Mouse (Mus musculus) stomach, embryonic 14.5 days (tissue): ENCODE measurements at regions not wholly inside any gene's neighbourhood (a gene's known extent, or its start where the extent isn't known, plus 50 kb on each side); places are given as distances from the start of the nearest gene placed in this dataset.

Experiments used
- ATAC-seq: fragments of 200-750 bp; cut with Nextera tagmentation; 2 replicates; pipeline ENCODE4 v1.8.0; 2017; ENCODE audit warnings: low read depth, moderate TSS enrichment; ENCODE audit not compliant: insufficient number of reproducible peaks, insufficient read depth, low FRiP score
- H3K27ac ChIP-seq: fragments of 300-500 bp; sonication (generic); 2 replicates; pipeline ENCODE4 v1.5.1; 2014; ENCODE audit warnings: mild to moderate bottlenecking, low read length, moderate library complexity, mixed read lengths
- H3K27me3 ChIP-seq: fragments of 300-500 bp; sonication (generic); 2 replicates; pipeline ENCODE4 v1.6.1; 2014; ENCODE audit warnings: low read length, control low read depth, mixed read lengths; ENCODE audit not compliant: control insufficient read depth, insufficient read depth
- H3K36me3 ChIP-seq: fragments of 300-500 bp; sonication (generic); 2 replicates; pipeline ENCODE4 v1.6.1; 2014; ENCODE audit warnings: mild to moderate bottlenecking, control low read depth, low read length, moderate library complexity, mixed read lengths; ENCODE audit not compliant: control insufficient read depth, insufficient read depth
- H3K4me1 ChIP-seq: fragments of 300-500 bp; sonication (generic); 2 replicates; pipeline ENCODE4 v1.6.1; 2014; ENCODE audit warnings: low read length, control low read depth, mixed read lengths; ENCODE audit not compliant: control insufficient read depth, insufficient read depth
- H3K4me2 ChIP-seq: fragments of 300-500 bp; sonication (generic); replicated peaks from 2 replicates; pipeline ENCODE4 v1.6.1; 2014; ENCODE audit warnings: low read depth, low read length, control low read depth
- H3K4me3 ChIP-seq: fragments of 300-500 bp; sonication (generic); 2 replicates; pipeline ENCODE4 v1.5.1; 2014; ENCODE audit warnings: low read depth, low read length, control low read depth
- H3K9ac ChIP-seq: fragments of 300-500 bp; sonication (generic); replicated peaks from 2 replicates; pipeline ENCODE4 v1.6.1; 2014; ENCODE audit warnings: low read depth, mild to moderate bottlenecking, control low read depth, low read length, moderate library complexity, mixed read lengths
- H3K9me3 ChIP-seq: fragments of 300-500 bp; sonication (generic); 2 replicates; pipeline ENCODE4 v1.6.1; 2016; ENCODE audit warnings: low read depth, low read length, control low read depth; ENCODE audit not compliant: control insufficient read depth
- WGBS: fragments of 180-500 bp; shearing (Covaris S2); extraction: QIAGEN DNeasy Blood & Tissue Kit; methylation state at CpG from one replicate; pipeline ENCODE4 v1.1.7; 2014; 5-methylcytosine and 5-hydroxymethylcytosine counted together

GRCm38 (mm10) chr17:62326844-62327243 lies 554.3 kb downstream of the Efna5 start:
- H3K4me1 ChIP-seq: no peaks in the 10 kb centered on the region
- no peak overlapping the region for H3K4me2 ChIP-seq
- no peaks in the 10 kb centered on the region for H3K36me3 ChIP-seq
- H3K27ac ChIP-seq: no peak overlapping the region
- H3K9ac ChIP-seq: no peak overlapping the region
- no peaks in the 10 kb centered on the region for H3K27me3 ChIP-seq
- no peak overlapping the region for H3K4me3 ChIP-seq
- H3K9me3 ChIP-seq: no peaks in the 10 kb centered on the region
- ATAC-seq: no peak

- Histone ChIP-seq H3K27ac (no peak overlapping the region), H3K27me3 (no peaks in the 10 kb centered on the region), H3K4me2 (no peak overlapping the region), H3K4me3 (no peak overlapping the region), H3K4me1 (no peaks in the 10 kb centered on the region), H3K9me3 (no peaks in the 10 kb centered on the region), H3K36me3 (no peaks in the 10 kb centered on the region), H3K9ac (no peak overlapping the region)
- 64% methylated on average over 4 of the region's 4 CpGs for WGBS
- no peak for ATAC-seq
Observed at GRCm38 (mm10) chr17:62319033-62319432, 562.1 kb downstream of the Efna5 start.

DNA sequence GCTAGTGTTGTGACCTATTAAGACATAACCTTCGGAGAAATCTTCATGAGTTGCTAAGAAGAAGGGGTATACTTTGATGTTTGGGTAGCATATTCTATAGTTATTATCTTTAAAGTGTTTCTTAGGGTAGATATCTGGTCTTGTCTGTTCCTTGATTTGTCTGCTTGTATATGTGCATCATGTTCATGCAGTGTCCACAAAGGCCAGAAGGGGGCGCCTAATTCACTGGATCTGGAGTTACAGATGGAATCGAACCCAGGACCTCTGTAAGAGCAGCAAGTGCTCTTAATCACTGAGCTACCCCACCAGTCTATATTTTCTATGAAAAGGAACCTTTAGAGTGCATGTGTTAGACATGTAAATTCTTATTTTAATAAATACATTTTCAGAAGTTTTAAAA lies 571.1 kb downstream of the Efna5 start:
- WGBS: 54% methylated on average over 3 of the region's 3 CpGs
- no peak overlapping the region for H3K27ac ChIP-seq
- no peak overlapping the region for H3K9ac ChIP-seq
- H3K27me3 ChIP-seq: no peaks in the 10 kb centered on the region
- no peaks in the 10 kb centered on the region for H3K9me3 ChIP-seq
- no peaks in the 10 kb centered on the region for H3K36me3 ChIP-seq
- no peak for ATAC-seq
- H3K4me1 ChIP-seq: no peaks in the 10 kb centered on the region; the same call in 1 of the 2 replicates
- no peak overlapping the region for H3K4me3 ChIP-seq
- no peak overlapping the region for H3K4me2 ChIP-seq

DNA sequence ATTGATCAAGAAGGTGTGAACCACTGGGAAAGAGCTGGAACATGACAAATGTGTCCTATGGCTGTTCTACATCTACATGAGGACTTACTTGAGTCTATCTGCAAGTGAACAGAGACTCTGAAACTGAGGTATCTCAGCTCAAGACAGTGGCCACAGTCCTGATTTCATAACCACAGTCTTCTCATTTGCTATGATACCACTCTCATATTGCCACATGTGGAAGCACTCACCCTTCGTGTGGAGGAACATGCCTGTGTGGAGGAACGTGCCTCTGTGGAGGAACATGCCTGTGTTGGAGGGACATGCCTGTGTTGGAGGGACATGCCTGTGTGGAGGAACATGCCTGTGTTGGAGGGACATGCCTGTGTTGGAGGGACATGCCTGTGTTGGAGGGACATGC lies 574.0 kb downstream of the Efna5 start:
- H3K4me2 ChIP-seq: no peak overlapping the region
- no peak overlapping the region for H3K27ac ChIP-seq
- H3K4me1 ChIP-seq: no peaks in the 10 kb centered on the region; the same call in 1 of the 2 replicates
- no peaks in the 10 kb centered on the region for H3K36me3 ChIP-seq
- no peaks in the 10 kb centered on the region for H3K9me3 ChIP-seq
- H3K9ac ChIP-seq: no peak overlapping the region
- ATAC-seq: no peak
- H3K27me3 ChIP-seq: no peaks in the 10 kb centered on the region
- WGBS: 93% methylated on average over 2 of the region's 2 CpGs
- H3K4me3 ChIP-seq: no peak overlapping the region

GRCm38 (mm10) chr17:62306524-62306923 lies 574.6 kb downstream of the Efna5 start:
- Histone ChIP-seq H3K27me3 (no peaks in the 10 kb centered on the region), H3K4me3 (no peak overlapping the region), H3K36me3 (no peaks in the 10 kb centered on the region), H3K4me1 (no peaks in the 10 kb centered on the region; the same call in 1 of the 2 replicates), H3K9me3 (no peaks in the 10 kb centered on the region), H3K9ac (no peak overlapping the region), H3K27ac (no peak overlapping the region), H3K4me2 (no peak overlapping the region)
- no peak for ATAC-seq
- WGBS: 91% methylated on average over 1 of the region's 1 CpGs

DNA sequence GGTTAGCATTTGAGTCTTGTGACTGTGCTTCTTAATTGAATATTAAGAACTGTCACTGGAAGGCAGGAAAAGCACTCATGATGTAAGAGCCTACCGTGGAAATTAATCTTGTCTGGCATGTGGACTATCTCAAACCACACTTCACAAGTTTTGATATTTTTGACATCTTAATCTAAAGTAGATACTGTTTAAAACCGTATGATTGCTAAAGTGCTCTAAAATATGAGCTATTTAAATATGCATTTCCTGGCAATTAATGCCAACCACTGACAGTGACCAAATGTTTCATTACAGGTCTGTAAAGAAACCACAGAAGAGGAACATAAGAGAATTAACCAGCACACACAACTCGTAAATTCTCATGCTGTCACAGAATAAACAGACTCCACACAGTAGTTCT lies 576.0 kb downstream of the Efna5 start:
- no peaks in the 10 kb centered on the region for H3K36me3 ChIP-seq

DNA sequence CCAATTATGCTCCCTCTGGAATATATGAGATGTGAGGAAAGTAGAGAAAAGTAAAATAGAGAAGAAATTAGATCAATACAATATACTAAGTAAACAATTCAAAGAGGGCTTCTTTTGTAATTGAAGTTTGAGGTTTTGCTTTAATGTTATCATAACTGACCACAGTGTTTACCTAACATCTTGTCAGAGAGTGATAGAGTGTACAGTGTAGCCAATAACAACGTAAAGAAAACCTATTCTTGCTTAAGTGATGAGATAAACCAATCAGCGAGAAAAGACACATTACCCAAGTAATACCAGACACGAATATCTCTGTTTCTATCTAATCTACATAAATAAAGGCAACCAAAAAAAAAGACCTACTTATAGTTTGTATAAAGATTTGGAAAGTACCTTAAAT lies 577.0 kb downstream of the Efna5 start:
- H3K9ac ChIP-seq: no peak overlapping the region
- no peaks in the 10 kb centered on the region for H3K36me3 ChIP-seq
- H3K27me3 ChIP-seq: no peaks in the 10 kb centered on the region
- H3K4me3 ChIP-seq: no peak overlapping the region
- no peak overlapping the region for H3K27ac ChIP-seq
- no peaks in the 10 kb centered on the region for H3K9me3 ChIP-seq
- no peak for ATAC-seq
- no peak overlapping the region for H3K4me2 ChIP-seq
- 30% methylated on average over 3 of the region's 3 CpGs for WGBS
- H3K4me1 ChIP-seq: no peaks in the 10 kb centered on the region; the same call in 1 of the 2 replicates

More for the DNA sequence above, 576.0 kb downstream of the Efna5 start:
- Histone ChIP-seq H3K4me3 (no peak overlapping the region), H3K4me1 (no peaks in the 10 kb centered on the region; the same call in 1 of the 2 replicates), H3K4me2 (no peak overlapping the region), H3K27me3 (no peaks in the 10 kb centered on the region), H3K27ac (no peak overlapping the region), H3K9me3 (no peaks in the 10 kb centered on the region), H3K9ac (no peak overlapping the region)
- ATAC-seq: no peak
- 21% methylated on average over 3 of the region's 3 CpGs for WGBS

DNA sequence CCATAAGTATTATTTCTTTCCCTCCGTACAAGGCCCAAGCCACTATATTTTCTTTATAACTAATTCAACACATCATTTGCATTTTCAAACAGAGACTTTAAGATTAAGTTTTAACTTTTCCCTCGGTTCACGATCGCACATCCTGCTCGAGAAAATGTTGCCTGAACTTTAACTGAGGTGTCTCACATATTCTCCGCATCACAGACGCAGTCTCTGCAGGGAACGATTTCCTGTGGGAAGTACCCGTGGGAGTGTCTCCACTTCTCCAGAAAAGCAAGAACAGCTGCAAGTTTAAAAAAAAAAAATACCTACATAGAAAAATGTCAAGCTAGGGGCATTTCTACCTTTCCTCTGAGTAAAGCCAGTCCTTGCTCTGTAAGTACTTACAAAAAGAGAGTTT lies 581.2 kb downstream of the Efna5 start:
- 62% methylated on average over 9 of the region's 9 CpGs for WGBS
- no peak overlapping the region for H3K9ac ChIP-seq
- ATAC-seq: no peak
- no peaks in the 10 kb centered on the region for H3K9me3 ChIP-seq
- H3K36me3 ChIP-seq: no peaks in the 10 kb centered on the region
- H3K4me2 ChIP-seq: no peak overlapping the region
- no peak overlapping the region for H3K4me3 ChIP-seq
- H3K4me1 ChIP-seq: no peaks in the 10 kb centered on the region
- H3K27ac ChIP-seq: no peak overlapping the region
- no peaks in the 10 kb centered on the region for H3K27me3 ChIP-seq

GRCm38 (mm10) chr17:62297393-62298060 lies 583.6 kb downstream of the Efna5 start:
- H3K27me3 ChIP-seq: no peaks in the 10 kb centered on the region
- no peak overlapping the region for H3K4me3 ChIP-seq
- no peaks in the 10 kb centered on the region for H3K9me3 ChIP-seq
- WGBS: 66% methylated on average over 7 of the region's 7 CpGs
- no peak overlapping the region for H3K4me2 ChIP-seq
- no peak overlapping the region for H3K9ac ChIP-seq
- no peak for ATAC-seq
- H3K36me3 ChIP-seq: no peaks in the 10 kb centered on the region
- H3K27ac ChIP-seq: no peak overlapping the region
- no peaks in the 10 kb centered on the region for H3K4me1 ChIP-seq
